Mouse (Mus musculus): Measurements from ENCODE around the gene Armc6. TPM values are rescaled to one million over a fixed set of nuclear protein-coding genes. Genes with fewer than 3 reads are reported as not detected.

The Armc6 gene
- total and polyA plus RNA-seq, 2 experiments from 2014 or later = 108 to 119 TPM

GRCm38 (mm10) chr8:70212112-70213055 is 21.9 kb downstream of the Armc6 start, which contains the start of gene Slc25a42:
TSS of gene Slc25a42 (minus strand) at chr8:70212305.
- H3K27me3 ChIP-seq (ENCODE audit: insufficient read depth, low read length) = no peaks in the 10 kb centered on the region
- peak within 1 kb of the TSS; percentile 74 for H3K27ac ChIP-seq (ENCODE audit: low read depth, low read length)
- 1% methylated on average over 65 of the region's 66 CpGs for WGBS
- no peaks in the 10 kb centered on the region for H3K36me3 ChIP-seq (ENCODE audit: insufficient read depth)
- 0 out of 2 replicates have a peak, but pooled peaks cover 4% of the 10 kb centered on the region for H3K4me1 ChIP-seq (ENCODE audit: insufficient read depth)
- peak within 1 kb of the TSS; percentile 70 for H3K9ac ChIP-seq
- H3K9me3 ChIP-seq (ENCODE audit: low read length) = no peaks in the 10 kb centered on the region
- ATAC-seq = peak; percentile 97
- 0 out of 2 replicates have a peak, but pooled peaks have one; percentile 12 for TF ChIP-seq CTCF (IDR thresholded peaks at IDR 0.05; ENCODE audit: low read depth)
- peak within 1 kb of the TSS; percentile 74 for H3K4me3 ChIP-seq (ENCODE audit: low read depth, low read length)
- peak; percentile 100 for DNase-seq
- H3K4me2 ChIP-seq (ENCODE audit: low read depth) = peak within 1 kb of the TSS; percentile 86

DNA sequence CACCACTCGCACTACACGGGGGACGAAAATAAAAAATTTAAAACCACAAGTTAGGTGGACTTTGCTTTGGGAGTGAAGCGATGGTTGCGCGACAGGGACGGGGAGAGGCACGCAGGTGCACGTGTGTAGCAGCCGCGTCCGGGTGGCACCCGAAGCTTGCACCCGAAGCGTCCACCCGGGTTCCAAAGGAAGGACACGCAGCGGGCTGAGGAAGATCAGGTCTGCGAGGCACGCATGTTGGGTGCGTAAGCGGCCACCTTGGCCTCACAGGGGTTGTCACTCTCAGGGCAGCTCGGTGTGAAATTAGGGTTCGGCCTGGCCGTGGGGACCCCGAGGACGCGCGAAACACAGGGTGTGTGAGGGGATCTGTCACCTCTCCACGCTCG is 22.5 kb downstream of the Armc6 start:
- Histone ChIP-seq H3K9ac (peak overlapping the region; percentile 70), H3K36me3 (ENCODE audit: insufficient read depth) (no peaks in the 10 kb centered on the region), H3K4me2 (ENCODE audit: low read depth) (peak overlapping the region; percentile 86), H3K4me3 (ENCODE audit: low read depth, low read length) (peak overlapping the region; percentile 74), H3K4me1 (ENCODE audit: insufficient read depth) (0 out of 2 replicates have a peak, but pooled peaks cover 4% of the 10 kb centered on the region), H3K27me3 (ENCODE audit: insufficient read depth, low read length) (no peaks in the 10 kb centered on the region), H3K9me3 (ENCODE audit: low read length) (no peaks in the 10 kb centered on the region), H3K27ac (ENCODE audit: low read depth, low read length) (peak overlapping the region; percentile 74)
- ATAC-seq (peak; percentile 2), DNase-seq (no peak)
- no peak for TF ChIP-seq CTCF (IDR thresholded peaks at IDR 0.05; ENCODE audit: low read depth)
- WGBS = 2% methylated on average over 31 of the region's 31 CpGs

DNA sequence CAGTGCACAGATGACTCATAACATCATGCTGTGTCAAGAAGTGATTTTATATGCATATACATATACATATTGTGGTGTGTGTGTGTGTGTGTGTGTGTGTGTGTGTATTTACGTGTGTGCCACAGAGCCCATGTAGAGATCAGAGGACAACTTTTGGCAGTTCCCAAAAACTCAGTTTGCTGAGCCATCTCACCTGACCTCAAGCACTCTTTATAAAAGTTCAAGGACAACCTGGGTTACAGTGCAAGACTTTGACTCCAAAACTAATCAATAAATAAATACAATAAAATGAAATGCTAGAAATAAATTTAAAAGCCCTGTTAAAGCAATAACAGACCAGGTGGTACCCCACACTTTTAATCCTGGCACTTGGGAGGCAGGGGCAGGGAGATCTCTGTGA is 23.0 kb downstream of the Armc6 start:
- Histone ChIP-seq H3K4me2 (ENCODE audit: low read depth) (peak overlapping the region; percentile 86), H3K27me3 (ENCODE audit: insufficient read depth, low read length) (no peaks in the 10 kb centered on the region), H3K9me3 (ENCODE audit: low read length) (no peaks in the 10 kb centered on the region), H3K4me3 (ENCODE audit: low read depth, low read length) (peak overlapping the region; percentile 74), H3K27ac (ENCODE audit: low read depth, low read length) (no peak overlapping the region), H3K36me3 (ENCODE audit: insufficient read depth) (no peaks in the 10 kb centered on the region), H3K4me1 (ENCODE audit: insufficient read depth) (0 out of 2 replicates have a peak, but pooled peaks cover 4% of the 10 kb centered on the region), H3K9ac (peak overlapping the region; percentile 70)
- no peak for ATAC-seq
- TF ChIP-seq CTCF (IDR thresholded peaks at IDR 0.05; ENCODE audit: low read depth) = no peak
- no peak for DNase-seq
- WGBS = 76% methylated on average over 1 of the region's 1 CpGs

- 0 out of 2 replicates have a peak overlapping the region, but pooled peaks have one; percentile 10 for H3K9ac ChIP-seq
- ATAC-seq = no peak
Observed at GRCm38 (mm10) chr8:70210538-70210937, 23.7 kb downstream of the Armc6 start.

GRCm38 (mm10) chr8:70208130-70208529 is 26.1 kb downstream of the Armc6 start:
- Histone ChIP-seq H3K4me1 (ENCODE audit: insufficient read depth) (0 out of 2 replicates have a peak, but pooled peaks cover 3% of the 10 kb centered on the region), H3K9ac (no peak overlapping the region), H3K27ac (ENCODE audit: low read depth, low read length) (no peak overlapping the region), H3K4me2 (ENCODE audit: low read depth) (no peak overlapping the region), H3K4me3 (ENCODE audit: low read depth, low read length) (no peak overlapping the region), H3K36me3 (ENCODE audit: insufficient read depth) (no peaks in the 10 kb centered on the region), H3K9me3 (ENCODE audit: low read length) (no peaks in the 10 kb centered on the region), H3K27me3 (ENCODE audit: insufficient read depth, low read length) (no peaks in the 10 kb centered on the region)
- no peak for TF ChIP-seq CTCF (IDR thresholded peaks at IDR 0.05; ENCODE audit: low read depth)
- WGBS = 36% methylated on average over 1 of the region's 1 CpGs
- DNase-seq (no peak), ATAC-seq (no peak)

More at GRCm38 (mm10) chr8:70210538-70210937, 23.7 kb downstream of the Armc6 start:
- Histone ChIP-seq H3K27ac (ENCODE audit: low read depth, low read length) (no peak overlapping the region), H3K4me3 (ENCODE audit: low read depth, low read length) (no peak overlapping the region), H3K27me3 (ENCODE audit: insufficient read depth, low read length) (no peaks in the 10 kb centered on the region), H3K36me3 (ENCODE audit: insufficient read depth) (no peaks in the 10 kb centered on the region), H3K4me1 (ENCODE audit: insufficient read depth) (0 out of 2 replicates have a peak, but pooled peaks cover 4% of the 10 kb centered on the region), H3K9me3 (ENCODE audit: low read length) (no peaks in the 10 kb centered on the region), H3K4me2 (ENCODE audit: low read depth) (0 out of 2 replicates have a peak overlapping the region, but pooled peaks have one; percentile 86)
- no peak for TF ChIP-seq CTCF (IDR thresholded peaks at IDR 0.05; ENCODE audit: low read depth)
- DNase-seq = no peak
- 27% methylated on average over 8 of the region's 8 CpGs for WGBS

GRCm38 (mm10) chr8:70204757-70205156 is 29.5 kb downstream of the Armc6 start:
- no peak for TF ChIP-seq CTCF (IDR thresholded peaks at IDR 0.05; ENCODE audit: low read depth)
- Histone ChIP-seq H3K27me3 (ENCODE audit: insufficient read depth, low read length) (no peaks in the 10 kb centered on the region), H3K27ac (ENCODE audit: low read depth, low read length) (no peak overlapping the region), H3K9me3 (ENCODE audit: low read length) (no peaks in the 10 kb centered on the region), H3K36me3 (ENCODE audit: insufficient read depth) (no peaks in the 10 kb centered on the region), H3K4me1 (ENCODE audit: insufficient read depth) (no peaks in the 10 kb centered on the region), H3K4me2 (ENCODE audit: low read depth) (no peak overlapping the region), H3K9ac (no peak overlapping the region), H3K4me3 (ENCODE audit: low read depth, low read length) (no peak overlapping the region)
- ATAC-seq (no peak), DNase-seq (no peak)
- 70% methylated on average over 1 of the region's 1 CpGs for WGBS

- TF ChIP-seq CTCF (IDR thresholded peaks at IDR 0.05; ENCODE audit: low read depth) = no peak
- DNase-seq = no peak
- H3K36me3 ChIP-seq (ENCODE audit: insufficient read depth) = no peaks in the 10 kb centered on the region
- H3K9ac ChIP-seq = no peak overlapping the region; the same call in 1 of the 2 replicates
- no peaks in the 10 kb centered on the region for H3K4me1 ChIP-seq (ENCODE audit: insufficient read depth)
- H3K4me3 ChIP-seq (ENCODE audit: low read depth, low read length) = no peak overlapping the region
- H3K9me3 ChIP-seq (ENCODE audit: low read length) = no peaks in the 10 kb centered on the region
- no peak overlapping the region for H3K27ac ChIP-seq (ENCODE audit: low read depth, low read length)
- WGBS = 74% methylated on average over 4 of the region's 4 CpGs
- no peaks in the 10 kb centered on the region for H3K27me3 ChIP-seq (ENCODE audit: insufficient read depth, low read length)
- ATAC-seq = no peak
- H3K4me2 ChIP-seq (ENCODE audit: low read depth) = no peak overlapping the region
Observed at GRCm38 (mm10) chr8:70203072-70203471, 31.2 kb downstream of the Armc6 start.
